Mouse (Mus musculus): ENCODE measurements around the gene Dnajc30. TPM values are rescaled to one million over a fixed set of nuclear protein-coding genes. Genes with fewer than 3 reads are reported as not detected.
A peak's percentile ranks its signal among the peaks of the same experiment; 100 is the strongest.
"Not testable (repeated sequence)": the region's sequence is repeated elsewhere in the genome, so short reads cannot be mapped to it uniquely, and the experiment has no call there.

Gene Dnajc30
- polyA plus RNA-seq, 1 experiment from 2014 or later: 44.5 TPM

DNA sequence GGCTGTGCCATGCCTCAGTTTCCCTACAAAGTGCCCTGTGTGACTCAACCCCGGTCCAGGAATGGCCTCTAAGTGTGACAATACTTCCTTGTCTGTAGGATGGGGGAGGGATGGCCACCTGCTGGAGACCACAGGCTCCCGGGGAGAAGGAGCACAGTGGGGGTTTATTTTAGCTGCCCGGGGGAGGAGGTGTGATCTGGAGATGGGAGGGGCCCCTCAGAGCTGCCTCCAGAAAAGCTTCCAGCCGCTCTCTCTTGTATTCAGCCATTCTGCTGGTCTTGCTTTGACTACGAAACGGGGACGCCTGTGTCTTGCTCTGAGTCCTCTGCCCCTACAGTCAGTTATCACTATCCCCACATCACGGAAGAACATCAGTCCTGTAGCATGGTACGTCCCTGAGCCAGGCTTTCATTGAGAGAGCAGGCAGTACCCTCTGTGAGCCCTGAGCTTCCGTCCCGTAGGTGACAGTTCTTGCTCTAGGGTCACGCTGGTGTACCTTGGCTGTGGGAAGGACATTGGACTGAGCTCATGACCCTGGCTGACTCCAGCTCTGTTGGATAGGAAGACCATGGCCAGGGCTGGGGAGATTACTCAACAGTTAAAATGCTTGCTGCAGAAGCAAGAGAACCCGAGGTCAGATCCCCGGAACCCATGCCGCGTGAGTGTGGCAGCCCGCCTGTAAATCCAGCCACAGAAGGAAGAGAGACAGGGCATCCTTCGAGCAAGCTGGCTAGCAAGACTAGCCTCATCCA, 28.2 kb upstream of the Dnajc30 start:
- no peaks in the 10 kb centered on the region for H3K27me3 ChIP-seq (replicated peaks)
- H3K36me3 ChIP-seq: peaks cover 14% of the 10 kb centered on the region
- no peak overlapping the region for H3K27ac ChIP-seq (replicated peaks)
- H3K9me3 ChIP-seq (replicated peaks): no peaks in the 10 kb centered on the region
- H3K9ac ChIP-seq (replicated peaks): no peak overlapping the region
- H3K4me1 ChIP-seq: peaks cover 6% of the 10 kb centered on the region; the same call in 1 of the 2 replicates
- no peak for ATAC-seq (ENCODE audit: low FRiP score)
- H3K4me2 ChIP-seq: no peak overlapping the region
- 69% methylated on average over 18 of the region's 18 CpGs for WGBS
- H3K4me3 ChIP-seq (replicated peaks): no peak overlapping the region

DNA sequence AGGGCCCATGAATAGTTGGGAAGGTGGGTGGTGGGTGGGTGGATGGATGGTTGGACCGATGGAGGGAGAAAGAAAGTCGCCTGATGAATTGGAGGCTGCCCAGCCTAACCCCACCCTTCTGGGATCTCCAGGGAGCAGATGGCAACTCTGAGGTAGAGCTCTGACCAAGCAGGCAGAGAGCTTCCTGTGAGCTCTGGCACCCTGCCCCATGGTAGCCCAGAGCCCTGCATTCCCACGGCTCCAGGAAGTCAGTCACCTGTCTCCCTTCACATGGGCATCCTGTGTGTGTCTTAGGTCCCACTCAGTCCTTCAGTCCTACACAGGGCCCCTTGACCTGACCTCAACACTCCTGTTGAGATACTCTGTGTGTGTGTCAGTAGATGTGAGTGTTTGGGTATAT, 26.1 kb upstream of the Dnajc30 start:
- H3K4me2 ChIP-seq: no peak overlapping the region
- no peak overlapping the region for H3K4me3 ChIP-seq (replicated peaks)
- no peak for ATAC-seq (ENCODE audit: low FRiP score)
- H3K9ac ChIP-seq (replicated peaks): no peak overlapping the region
- peaks cover 14% of the 10 kb centered on the region for H3K36me3 ChIP-seq
- H3K27me3 ChIP-seq (replicated peaks): no peaks in the 10 kb centered on the region
- H3K9me3 ChIP-seq (replicated peaks): no peaks in the 10 kb centered on the region
- WGBS: 96% methylated on average over 3 of the region's 3 CpGs
- H3K4me1 ChIP-seq: peaks cover 6% of the 10 kb centered on the region; the same call in 1 of the 2 replicates
- H3K27ac ChIP-seq (replicated peaks): no peak overlapping the region

DNA sequence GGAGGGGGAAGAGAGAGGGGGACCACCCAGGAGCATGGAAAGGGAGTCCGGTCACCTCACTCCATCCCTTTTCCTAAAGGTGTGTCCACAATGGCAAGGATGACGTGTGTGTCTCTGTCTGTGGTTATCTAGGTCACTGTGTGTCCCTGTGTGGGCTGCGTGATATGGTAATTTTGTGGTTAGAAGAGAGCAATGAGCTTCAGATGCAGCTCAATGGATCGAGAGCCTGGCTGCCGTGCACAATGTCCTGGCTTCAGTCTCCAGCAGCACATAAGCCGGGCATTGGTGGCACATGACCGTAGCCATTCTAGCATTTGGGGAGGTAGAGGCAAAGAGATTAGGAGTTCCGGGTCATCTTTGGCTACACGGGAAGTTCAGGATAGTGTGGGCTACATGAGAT, 24.5 kb upstream of the Dnajc30 start:
- Histone ChIP-seq H3K27ac (replicated peaks) (no peak overlapping the region), H3K27me3 (replicated peaks) (no peaks in the 10 kb centered on the region), H3K4me1 (peaks cover 6% of the 10 kb centered on the region; the same call in 1 of the 2 replicates), H3K9ac (replicated peaks) (no peak overlapping the region), H3K36me3 (peaks cover 19% of the 10 kb centered on the region), H3K9me3 (replicated peaks) (no peaks in the 10 kb centered on the region), H3K4me3 (replicated peaks) (no peak overlapping the region), H3K4me2 (no peak overlapping the region)
- 87% methylated on average over 9 of the region's 9 CpGs for WGBS
- no peak for ATAC-seq (ENCODE audit: low FRiP score)

DNA sequence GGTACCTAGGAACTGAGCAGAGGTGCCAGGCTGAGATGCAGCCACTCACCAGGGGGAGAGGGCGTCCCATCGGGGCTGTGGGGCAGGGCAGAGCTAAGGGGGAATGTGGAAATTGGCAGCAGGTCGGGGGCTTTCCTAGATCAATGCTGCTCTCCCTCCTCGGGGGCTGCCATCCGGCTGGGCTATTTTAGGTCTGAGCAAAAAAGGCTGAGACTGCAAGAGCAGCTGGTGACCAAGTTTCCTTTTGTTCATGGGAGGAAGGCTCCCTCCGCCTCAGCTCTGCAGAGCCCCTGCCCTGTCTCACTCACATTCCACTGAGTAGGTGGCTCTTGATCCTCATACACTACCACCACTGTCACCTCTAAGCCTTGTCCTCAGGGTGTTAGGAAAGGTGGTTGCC, 23.9 kb upstream of the Dnajc30 start:
- Histone ChIP-seq H3K36me3 (peaks cover 24% of the 10 kb centered on the region), H3K27ac (replicated peaks) (no peak overlapping the region), H3K4me2 (no peak overlapping the region), H3K4me1 (peaks cover 6% of the 10 kb centered on the region; the same call in 1 of the 2 replicates), H3K4me3 (replicated peaks) (no peak overlapping the region), H3K9me3 (replicated peaks) (no peaks in the 10 kb centered on the region), H3K9ac (replicated peaks) (no peak overlapping the region), H3K27me3 (replicated peaks) (no peaks in the 10 kb centered on the region)
- ATAC-seq (ENCODE audit: low FRiP score): no peak
- 57% methylated on average over 6 of the region's 6 CpGs for WGBS

DNA sequence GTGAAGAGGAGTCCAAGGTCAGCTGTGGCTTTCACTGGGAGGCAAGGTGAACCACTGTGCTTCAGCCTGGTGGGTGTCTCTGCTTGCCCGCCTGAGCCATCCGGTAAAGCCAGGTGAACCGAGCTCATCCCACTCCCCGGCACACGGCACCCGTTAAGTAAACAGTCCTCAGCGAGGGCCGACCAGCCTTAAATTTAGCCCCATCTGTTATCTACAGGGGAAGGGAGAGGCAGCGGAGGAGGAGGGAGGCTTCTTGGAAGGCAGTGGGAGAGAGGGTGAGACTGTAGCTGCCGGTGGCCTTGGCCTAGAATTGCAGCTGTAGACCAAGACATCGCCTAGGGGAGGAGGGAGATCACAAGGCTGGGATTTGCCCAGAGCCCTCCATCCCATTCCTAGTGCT, 23.2 kb upstream of the Dnajc30 start:
- Histone ChIP-seq H3K27me3 (replicated peaks) (no peaks in the 10 kb centered on the region), H3K4me2 (no peak overlapping the region), H3K36me3 (peaks cover 32% of the 10 kb centered on the region), H3K9me3 (replicated peaks) (no peaks in the 10 kb centered on the region), H3K27ac (replicated peaks) (no peak overlapping the region), H3K4me1 (peaks cover 2% of the 10 kb centered on the region; the same call in 1 of the 2 replicates), H3K9ac (replicated peaks) (no peak overlapping the region), H3K4me3 (replicated peaks) (no peak overlapping the region)
- no peak for ATAC-seq (ENCODE audit: low FRiP score)
- WGBS: 85% methylated on average over 11 of the region's 11 CpGs

DNA sequence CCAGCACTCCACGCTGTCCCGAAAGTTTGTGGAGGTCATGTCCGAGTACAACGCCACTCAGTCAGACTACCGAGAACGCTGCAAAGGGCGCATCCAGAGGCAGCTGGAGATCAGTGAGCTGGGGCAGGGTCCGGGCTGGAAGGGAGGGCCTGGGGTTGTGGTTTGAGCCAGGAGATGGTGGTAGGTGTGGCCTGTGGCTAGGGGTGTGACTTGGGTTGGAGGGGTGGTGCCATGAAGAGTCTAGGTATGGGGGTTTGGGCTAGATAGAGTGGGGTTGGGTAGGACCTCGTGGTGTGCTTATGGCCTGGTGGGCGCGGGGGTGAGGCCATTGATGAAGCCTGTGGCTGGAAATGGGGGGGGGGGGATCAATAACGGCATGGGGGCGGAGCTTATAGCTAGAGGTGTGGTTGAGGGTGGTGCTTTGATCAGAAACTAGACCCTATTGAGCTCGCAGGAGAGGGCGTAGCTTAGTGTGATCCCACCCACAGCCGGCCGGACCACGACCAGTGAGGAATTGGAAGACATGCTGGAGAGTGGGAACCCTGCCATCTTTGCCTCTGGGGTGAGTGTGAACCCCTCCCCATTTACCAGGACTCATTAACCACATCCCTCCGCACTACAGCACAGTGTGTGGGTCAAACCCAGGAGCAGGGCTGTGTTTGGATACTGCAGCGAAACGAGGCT, 21.8 kb upstream of the Dnajc30 start:
- H3K4me3 ChIP-seq (replicated peaks): no peak overlapping the region
- H3K36me3 ChIP-seq: peaks cover 41% of the 10 kb centered on the region
- H3K9me3 ChIP-seq (replicated peaks): no peaks in the 10 kb centered on the region
- H3K4me1 ChIP-seq: no peaks in the 10 kb centered on the region
- ATAC-seq (ENCODE audit: low FRiP score): no peak; the same call in 1 of the 2 replicates
- H3K27ac ChIP-seq (replicated peaks): no peak overlapping the region
- H3K4me2 ChIP-seq: no peak overlapping the region
- H3K9ac ChIP-seq (replicated peaks): no peak overlapping the region
- no peaks in the 10 kb centered on the region for H3K27me3 ChIP-seq (replicated peaks)
- WGBS: 26% methylated on average over 21 of the region's 21 CpGs

DNA sequence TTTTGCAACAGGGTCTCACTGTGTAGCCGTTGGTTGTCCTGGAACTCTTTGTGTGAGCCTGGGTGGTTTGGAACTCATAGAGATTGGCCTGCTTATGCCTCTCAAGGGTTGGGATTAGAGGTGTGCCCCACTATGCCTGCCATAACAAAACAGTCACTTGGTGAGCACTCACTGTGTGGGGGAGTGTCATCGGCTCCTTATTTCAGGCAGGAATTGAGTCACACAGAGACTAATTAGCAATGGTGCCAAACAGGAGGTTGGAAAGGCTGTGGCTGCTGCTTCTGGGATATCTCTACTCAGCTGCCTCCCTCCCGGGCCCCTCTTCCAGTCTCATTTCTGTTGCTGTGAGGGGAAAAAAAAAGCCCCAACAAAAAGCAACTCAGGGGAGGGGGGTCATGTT, 19.4 kb upstream of the Dnajc30 start:
- H3K4me3 ChIP-seq (replicated peaks): no peak overlapping the region
- H3K27me3 ChIP-seq (replicated peaks): no peaks in the 10 kb centered on the region
- H3K4me2 ChIP-seq: no peak overlapping the region
- no peaks in the 10 kb centered on the region for H3K9me3 ChIP-seq (replicated peaks)
- no peak overlapping the region for H3K9ac ChIP-seq (replicated peaks)
- peaks cover 40% of the 10 kb centered on the region for H3K36me3 ChIP-seq
- H3K4me1 ChIP-seq: no peaks in the 10 kb centered on the region
- ATAC-seq (ENCODE audit: low FRiP score): no peak
- WGBS: 94% methylated on average over 3 of the region's 3 CpGs
- H3K27ac ChIP-seq (replicated peaks): no peak overlapping the region

DNA sequence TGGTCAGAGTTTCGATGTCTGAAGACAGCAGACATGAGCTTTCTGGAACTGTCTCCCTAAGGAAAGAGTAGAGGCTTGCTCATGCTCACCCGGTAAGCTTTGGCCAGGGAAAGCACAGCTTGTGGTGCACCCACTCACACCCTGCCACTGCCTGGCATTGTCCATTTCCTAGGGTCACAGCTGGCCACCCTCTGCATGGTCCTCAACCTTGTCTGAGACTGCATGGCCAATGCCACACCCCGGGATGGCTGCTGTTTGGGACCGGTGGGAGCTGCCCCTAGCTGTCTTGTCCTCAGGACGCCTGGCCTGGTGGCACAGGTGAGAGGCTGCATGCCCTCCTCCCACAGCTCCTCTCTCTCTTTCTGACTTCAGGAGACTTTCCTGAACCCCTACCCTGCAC, 15.5 kb upstream of the Dnajc30 start:
- peaks cover 73% of the 10 kb centered on the region for H3K36me3 ChIP-seq
- H3K9ac ChIP-seq (replicated peaks): no peak overlapping the region
- no peaks in the 10 kb centered on the region for H3K27me3 ChIP-seq (replicated peaks)
- no peak for ATAC-seq (ENCODE audit: low FRiP score)
- H3K4me3 ChIP-seq (replicated peaks): no peak overlapping the region
- no peaks in the 10 kb centered on the region for H3K9me3 ChIP-seq (replicated peaks)
- 97% methylated on average over 5 of the region's 5 CpGs for whole genome bisulfite sequencing
- no peaks in the 10 kb centered on the region for H3K4me1 ChIP-seq
- H3K27ac ChIP-seq (replicated peaks): no peak overlapping the region
- no peak overlapping the region for H3K4me2 ChIP-seq

DNA sequence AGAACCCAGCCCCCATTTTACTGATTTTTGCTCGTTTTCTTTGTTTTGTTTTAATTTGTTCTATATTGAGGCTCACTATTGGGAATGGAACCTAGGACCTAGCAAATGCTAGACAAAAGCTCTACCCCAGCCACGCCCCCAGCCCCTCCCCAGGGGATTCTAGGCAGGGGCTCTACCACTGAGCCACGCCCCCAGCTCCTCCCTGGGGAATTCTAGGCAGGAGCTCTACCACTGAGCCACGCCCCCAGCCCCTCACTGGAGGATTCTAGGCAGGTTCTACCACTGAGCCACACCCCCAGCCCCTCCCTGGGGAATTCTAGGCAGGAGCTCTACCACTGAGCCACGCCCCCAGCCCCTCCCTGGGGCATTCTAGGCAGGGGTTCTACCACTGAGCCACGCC, 14.7 kb upstream of the Dnajc30 start:
- not testable (repeated sequence) for H3K9ac ChIP-seq (replicated peaks); H3K27ac ChIP-seq (replicated peaks); ATAC-seq (ENCODE audit: low FRiP score); H3K4me2 ChIP-seq; H3K4me3 ChIP-seq (replicated peaks); H3K4me1 ChIP-seq; H3K27me3 ChIP-seq (replicated peaks); H3K9me3 ChIP-seq (replicated peaks)
- WGBS: 89% methylated on average over 6 of the region's 6 CpGs
- peaks cover 78% of the 10 kb centered on the region for H3K36me3 ChIP-seq

DNA sequence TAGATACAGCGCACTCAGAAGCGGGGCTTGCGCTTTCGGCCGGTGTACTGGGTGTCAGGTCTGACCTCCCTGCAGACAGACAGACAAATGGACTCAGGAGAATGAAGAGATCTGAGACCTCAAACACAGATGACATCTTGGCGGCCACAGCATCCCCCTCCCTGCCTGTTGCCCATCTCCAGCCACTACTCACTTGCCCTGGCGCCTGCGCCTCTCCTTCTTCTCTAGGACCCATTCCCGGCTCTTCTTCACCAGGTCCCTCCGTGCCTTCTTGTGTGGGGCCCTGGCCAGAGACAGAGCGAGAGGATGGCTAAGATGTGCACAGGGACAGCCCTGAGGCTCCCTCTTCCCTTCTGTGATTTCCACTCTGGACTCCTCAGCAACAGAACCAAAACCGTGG, 10.6 kb upstream of the Dnajc30 start:
- Histone ChIP-seq H3K27me3 (replicated peaks) (no peaks in the 10 kb centered on the region), H3K4me1 (no peaks in the 10 kb centered on the region), H3K36me3 (peaks cover 85% of the 10 kb centered on the region), H3K9me3 (replicated peaks) (no peaks in the 10 kb centered on the region), H3K4me2 (no peak overlapping the region), H3K9ac (replicated peaks) (no peak overlapping the region), H3K4me3 (replicated peaks) (no peak overlapping the region), H3K27ac (replicated peaks) (no peak overlapping the region)
- 90% methylated on average over 12 of the region's 12 CpGs for WGBS
- ATAC-seq (ENCODE audit: low FRiP score): no peak

DNA sequence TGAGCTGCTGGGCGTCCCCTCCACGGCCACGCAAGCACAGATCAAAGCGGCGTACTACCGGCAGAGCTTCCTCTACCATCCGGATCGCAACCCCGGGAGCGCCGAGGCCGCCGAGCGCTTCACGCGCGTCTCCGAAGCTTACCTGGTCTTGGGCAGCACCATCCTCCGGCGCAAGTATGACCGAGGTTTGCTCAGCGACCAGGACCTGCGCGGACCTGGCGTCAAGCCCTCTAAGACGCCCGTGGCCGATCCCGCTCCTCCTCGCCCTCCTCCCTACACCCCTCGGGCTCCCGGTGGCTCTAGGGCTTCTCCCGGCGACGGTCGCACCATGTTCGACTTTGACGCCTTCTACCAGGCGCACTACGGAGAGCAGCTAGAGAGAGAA, 372 bp downstream of the Dnajc30 start:
- Histone ChIP-seq H3K27me3 (replicated peaks) (no peaks in the 10 kb centered on the region), H3K4me3 (replicated peaks) (peak overlapping the region; percentile 88), H3K4me2 (peak overlapping the region; percentile 93), H3K27ac (replicated peaks) (peak overlapping the region; percentile 85), H3K36me3 (peaks cover 33% of the 10 kb centered on the region), H3K9me3 (replicated peaks) (no peaks in the 10 kb centered on the region), H3K4me1 (peaks cover 30% of the 10 kb centered on the region), H3K9ac (replicated peaks) (peak overlapping the region; percentile 72)
- WGBS: under 1% methylated on average over 40 of the region's 40 CpGs
- ATAC-seq (ENCODE audit: low FRiP score): peak; percentile 69

DNA sequence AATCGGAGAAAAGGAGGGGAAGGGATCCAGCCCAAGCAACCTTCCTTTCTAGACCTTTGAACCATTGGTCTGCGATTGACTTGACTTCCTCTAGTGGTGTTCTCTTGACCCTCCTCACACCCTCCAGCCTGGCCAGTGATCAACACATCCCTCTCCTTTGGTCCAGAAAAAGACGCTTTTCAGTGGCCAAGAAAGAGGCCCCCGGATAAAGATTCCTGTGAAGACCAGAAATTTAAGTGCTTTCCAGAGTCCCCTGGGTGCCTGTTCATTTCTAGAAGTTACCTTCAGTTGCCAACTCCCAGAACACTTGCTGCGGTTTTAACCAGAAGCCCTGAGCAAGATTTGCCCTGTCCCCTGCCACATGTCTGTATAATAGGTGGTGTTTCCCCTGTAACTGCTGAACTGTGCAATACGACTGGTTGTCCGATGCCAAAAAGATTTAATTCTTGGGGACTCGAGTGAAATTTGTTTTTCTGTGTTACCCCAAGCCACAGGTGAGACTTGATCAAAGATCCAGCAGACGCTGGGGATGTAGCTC, 976 bp downstream of the Dnajc30 start, which contains the start of gene Bud23:
Bud23 (minus strand) TSS at position 51 of the 538 bp plus-strand sequence.
- Histone ChIP-seq H3K4me3 (replicated peaks) (peak within 1 kb of the TSS; percentile 88), H3K36me3 (peaks cover 28% of the 10 kb centered on the region), H3K4me1 (peaks cover 30% of the 10 kb centered on the region), H3K9ac (replicated peaks) (peak within 1 kb of the TSS; percentile 72), H3K27ac (replicated peaks) (peak within 1 kb of the TSS; percentile 85), H3K4me2 (peak within 1 kb of the TSS; percentile 93)
- WGBS: 81% methylated on average over 9 of the region's 9 CpGs
- not testable (repeated sequence) for ATAC-seq (ENCODE audit: low FRiP score); H3K27me3 ChIP-seq (replicated peaks); H3K9me3 ChIP-seq (replicated peaks)
